8 mouse cellular contexts compared by ENCODE assay signal in the genomic region with DNA sequence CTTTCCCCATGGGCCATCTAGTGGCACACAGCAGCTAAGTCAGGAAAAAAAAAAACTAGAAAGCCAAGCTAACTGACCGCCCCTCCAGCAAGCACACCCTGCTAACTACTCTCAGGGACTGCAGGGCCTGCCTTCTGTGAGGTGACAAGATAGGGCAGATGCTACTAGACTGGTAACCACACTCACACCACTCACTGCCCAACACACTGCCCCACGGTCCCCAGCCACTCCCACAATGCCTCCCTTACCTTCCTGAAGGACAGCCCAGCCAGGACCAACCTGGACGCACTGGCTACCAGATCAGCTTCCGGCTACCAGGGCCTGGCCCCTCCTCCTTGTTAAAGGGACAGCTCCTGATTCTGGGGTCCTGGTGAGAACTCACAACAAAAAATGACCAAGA. TPM values are rescaled to one million over a fixed set of nuclear protein-coding genes. Genes with fewer than 3 reads are reported as not detected.
DNase-seq lines count a peak whose midpoint lies in the region; ATAC-seq lines count a peak whose summit lies in the region.

No protein-coding gene starts in this region.

- peaks cover 4% of the 10 kb centered on the region; the same call in 1 of the 2 replicates for H3K27me3 ChIP-seq in lung, embryonic 16.5 days (ENCODE audit: control insufficient read depth, insufficient read depth, low read depth, low read length)
- peaks cover 9% of the 10 kb centered on the region for H3K27me3 ChIP-seq in midbrain, embryonic 13.5 days

- no peak for ATAC-seq in lung, embryonic 16.5 days (ENCODE audit: low read depth)
- ATAC-seq in granulocyte monocyte progenitor cell, adult 5-6 weeks (replicated peaks; ENCODE audit: poor library complexity, severe bottlenecking), result peak; percentile 17; the same call in 1 of the 2 replicates
- no peak for ATAC-seq in midbrain, embryonic 13.5 days
- no peak for ATAC-seq in erythroid progenitor cell, adult 5-6 weeks (replicated peaks; ENCODE audit: low FRiP score, poor library complexity, severe bottlenecking)

- H3K4me3 ChIP-seq in lung, embryonic 16.5 days (ENCODE audit: low read length), result peak overlapping the region; percentile 27
- peak overlapping the region; percentile 27 for H3K4me3 ChIP-seq in midbrain, embryonic 13.5 days (replicated peaks)

- whole genome bisulfite sequencing in lung, embryonic 16.5 days, result 2% methylated on average over 4 of the region's 4 CpGs
- 9% methylated on average over 4 of the region's 4 CpGs for WGBS in midbrain, embryonic 13.5 days

- no peaks in the 10 kb centered on the region for H3K36me3 ChIP-seq in lung, embryonic 16.5 days (ENCODE audit: control insufficient read depth, insufficient read depth, low read length)
- H3K36me3 ChIP-seq in midbrain, embryonic 13.5 days, result no peaks in the 10 kb centered on the region

- H3K9ac ChIP-seq in lung, embryonic 16.5 days (ENCODE audit: low read length), result no peak overlapping the region; the same call in 1 of the 2 replicates
- H3K9ac ChIP-seq in midbrain, embryonic 13.5 days (replicated peaks), result peak overlapping the region; percentile 48

- H3K27ac ChIP-seq in lung, embryonic 16.5 days (ENCODE audit: low read length), result no peak overlapping the region
- peak overlapping the region; percentile 3; the same call in 1 of the 2 replicates for H3K27ac ChIP-seq in midbrain, embryonic 13.5 days

- peak overlapping the region; percentile 33 for H3K4me2 ChIP-seq in lung, embryonic 16.5 days (ENCODE audit: low read depth, low read length)
- peak overlapping the region; percentile 32 for H3K4me2 ChIP-seq in midbrain, embryonic 13.5 days (replicated peaks)

- intact Hi-C loops in left cerebral cortex, postnatal 36 days (cut with DNase I), result no loop called here

- DNase-seq in lung, postnatal 4 days, result no peak
- DNase-seq in kidney, adult 8-10 months, result peak; percentile 65 to 71
- no peak for DNase-seq in left cerebral cortex, postnatal 36 days (ENCODE audit: low spot score in 2 of 2)
- no peak for DNase-seq in frontal cortex, postnatal 25 days (ENCODE audit: low spot score in 2 of 2)

- no peaks in the 10 kb centered on the region for H3K9me3 ChIP-seq in lung, embryonic 16.5 days (ENCODE audit: control insufficient read depth, low read length)
- H3K9me3 ChIP-seq in midbrain, embryonic 13.5 days, result no peaks in the 10 kb centered on the region

- H3K4me1 ChIP-seq in lung, embryonic 16.5 days (replicated peaks; ENCODE audit: control insufficient read depth, insufficient read depth, low read length), result no peaks in the 10 kb centered on the region
- H3K4me1 ChIP-seq in midbrain, embryonic 13.5 days (replicated peaks), result 0 out of 2 replicates have a peak, but pooled peaks cover 3% of the 10 kb centered on the region

RNA-seq across cellular contexts. Expression of a gene that starts 5.6 kb away (rescaled TPM):
- 7.7 and 8.1 TPM in 2 replicates for polyA plus RNA-seq in lung, embryonic 16.5 days (2015; fragmentation: Nextera tagmentation; extraction: Ambion mirVana)
- 1.3 and 3.5 TPM in 2 replicates for total RNA-seq in granulocyte monocyte progenitor cell, adult 5-6 weeks (2014; fragmentation: Nextera tagmentation)
- total RNA-seq in granulocyte monocyte progenitor cell, adult 5-6 weeks (2017), result 2.4 and 2.8 TPM in 2 replicates
- 6.8 and 9.5 TPM in 2 replicates for polyA plus RNA-seq in midbrain, embryonic 13.5 days (2015; fragmentation: Nextera tagmentation; extraction: Ambion mirVana)
- total RNA-seq in erythroid progenitor cell, adult 5-6 weeks (2015; ENCODE audit: low replicate concordance), result 4.2 TPM in 1 of 2 replicates, not detected in the other
- total RNA-seq in erythroid progenitor cell, adult 5-6 weeks (2017; ENCODE audit: low replicate concordance), result 2.7 and 4.8 TPM in 2 replicates
- 1 to 10 TPM; 5.5 to 5.7 TPM for total RNA-seq in left cerebral cortex, postnatal 36 days (2021)

RNA-seq across cellular contexts. Expression of a gene that starts 9.3 kb away (rescaled TPM):
- polyA plus RNA-seq in lung, embryonic 16.5 days (2015; fragmentation: Nextera tagmentation; extraction: Ambion mirVana), result 0.26 TPM in 1 of 2 replicates, not detected in the other
- not detected in 2 replicates for total RNA-seq in granulocyte monocyte progenitor cell, adult 5-6 weeks (2014; fragmentation: Nextera tagmentation)
- not detected in 2 replicates for total RNA-seq in granulocyte monocyte progenitor cell, adult 5-6 weeks (2017)
- polyA plus RNA-seq in midbrain, embryonic 13.5 days (2015; fragmentation: Nextera tagmentation; extraction: Ambion mirVana), result 0.32 TPM in 1 of 2 replicates, not detected in the other
- total RNA-seq in erythroid progenitor cell, adult 5-6 weeks (2015; ENCODE audit: low replicate concordance), result not detected in 2 replicates
- total RNA-seq in erythroid progenitor cell, adult 5-6 weeks (2017; ENCODE audit: low replicate concordance), result not detected in 2 replicates
- not detected for total RNA-seq in left cerebral cortex, postnatal 36 days (2021)

RNA-seq across cellular contexts. Expression of a gene that starts 35.5 kb away (rescaled TPM):
- polyA plus RNA-seq in lung, embryonic 16.5 days (2015; fragmentation: Nextera tagmentation; extraction: Ambion mirVana), result not detected in 2 replicates
- not detected in 2 replicates for total RNA-seq in granulocyte monocyte progenitor cell, adult 5-6 weeks (2014; fragmentation: Nextera tagmentation)
- not detected in 2 replicates for total RNA-seq in granulocyte monocyte progenitor cell, adult 5-6 weeks (2017)
- 44.6 and 55.0 TPM in 2 replicates for polyA plus RNA-seq in midbrain, embryonic 13.5 days (2015; fragmentation: Nextera tagmentation; extraction: Ambion mirVana)
- not detected in 2 replicates for total RNA-seq in erythroid progenitor cell, adult 5-6 weeks (2015; ENCODE audit: low replicate concordance)
- total RNA-seq in erythroid progenitor cell, adult 5-6 weeks (2017; ENCODE audit: low replicate concordance), result not detected in 2 replicates
- not detected for total RNA-seq in left cerebral cortex, postnatal 36 days (2021)

RNA-seq across cellular contexts. Expression of a gene that starts 36.4 kb away (rescaled TPM):
- 48.8 and 50.5 TPM in 2 replicates for polyA plus RNA-seq in lung, embryonic 16.5 days (2015; fragmentation: Nextera tagmentation; extraction: Ambion mirVana)
- 18.2 and 20.8 TPM in 2 replicates for total RNA-seq in granulocyte monocyte progenitor cell, adult 5-6 weeks (2014; fragmentation: Nextera tagmentation)
- total RNA-seq in granulocyte monocyte progenitor cell, adult 5-6 weeks (2017), result 8.9 and 9.4 TPM in 2 replicates
- 25.1 and 29.3 TPM in 2 replicates for polyA plus RNA-seq in midbrain, embryonic 13.5 days (2015; fragmentation: Nextera tagmentation; extraction: Ambion mirVana)
- 1.1 and 2.1 TPM in 2 replicates for total RNA-seq in erythroid progenitor cell, adult 5-6 weeks (2015; ENCODE audit: low replicate concordance)
- 2.0 and 3.9 TPM in 2 replicates for total RNA-seq in erythroid progenitor cell, adult 5-6 weeks (2017; ENCODE audit: low replicate concordance)
- total RNA-seq in left cerebral cortex, postnatal 36 days (2021), result 10 to 100 TPM; 57.2 to 66.1 TPM

RNA-seq across cellular contexts. Expression of a gene that starts 43.9 kb away (rescaled TPM):
- 8.5 and 8.6 TPM in 2 replicates for polyA plus RNA-seq in lung, embryonic 16.5 days (2015; fragmentation: Nextera tagmentation; extraction: Ambion mirVana)
- 24.9 and 38.3 TPM in 2 replicates for total RNA-seq in granulocyte monocyte progenitor cell, adult 5-6 weeks (2014; fragmentation: Nextera tagmentation)
- total RNA-seq in granulocyte monocyte progenitor cell, adult 5-6 weeks (2017), result 30.1 and 31.8 TPM in 2 replicates
- 2.3 and 2.4 TPM in 2 replicates for polyA plus RNA-seq in midbrain, embryonic 13.5 days (2015; fragmentation: Nextera tagmentation; extraction: Ambion mirVana)
- total RNA-seq in erythroid progenitor cell, adult 5-6 weeks (2015; ENCODE audit: low replicate concordance), result 3.4 and 5.0 TPM in 2 replicates
- 3.0 and 6.7 TPM in 2 replicates for total RNA-seq in erythroid progenitor cell, adult 5-6 weeks (2017; ENCODE audit: low replicate concordance)
- total RNA-seq in left cerebral cortex, postnatal 36 days (2021), result 1 to 10 TPM; 4.2 to 8.2 TPM

Comparison
In these comparisons a context has a peak if more than half of its experiments do, and no peak if none do; other contexts are left out.
1. DNase-seq: peak in kidney, adult 8-10 months (2 of 2); none in lung, postnatal 4 days (0 of 2), left cerebral cortex, postnatal 36 days (0 of 2) and frontal cortex, postnatal 25 days (0 of 2).